Comparison of ENCODE assay signal across 7 mouse cellular contexts in the genomic region with DNA sequence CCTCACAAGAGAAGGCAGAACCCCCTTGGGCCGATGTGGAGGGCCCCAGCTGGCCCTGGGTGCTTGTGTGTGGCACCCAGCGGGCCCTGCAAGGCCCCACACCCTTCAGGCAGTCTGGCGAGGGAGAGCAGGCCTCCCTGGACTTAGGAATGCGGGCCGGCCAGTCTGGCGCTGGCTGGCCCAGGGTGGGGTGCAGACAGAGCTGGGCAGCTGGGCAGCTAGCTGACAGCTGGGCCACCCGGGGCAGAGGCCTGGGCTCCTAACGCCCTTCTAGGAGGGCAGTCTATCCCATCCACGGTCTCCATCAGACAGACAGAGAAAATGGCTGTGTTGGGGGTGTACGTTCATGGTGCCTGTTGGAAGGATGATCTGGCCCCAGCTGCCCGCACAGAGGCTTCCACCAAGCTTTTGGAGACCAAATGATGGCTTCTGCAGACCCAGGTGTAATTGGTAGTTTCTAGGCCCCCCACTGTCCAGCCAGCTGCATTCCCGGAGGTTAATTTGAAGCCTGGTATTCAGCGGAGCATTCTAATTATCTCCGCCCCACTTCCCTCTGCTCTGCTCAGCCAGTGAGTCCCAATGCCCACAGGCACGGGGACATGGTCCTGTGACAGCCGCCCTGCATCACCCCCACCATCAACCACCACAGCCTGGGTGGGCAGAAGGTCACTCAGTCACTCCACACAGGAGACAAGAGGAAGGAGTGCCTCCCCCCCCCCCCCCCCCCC. TPM values are rescaled to one million over a fixed set of nuclear protein-coding genes. Genes with fewer than 3 reads are reported as not detected.
DNase-seq lines count a peak whose midpoint lies in the region; ATAC-seq lines count a peak whose summit lies in the region.

No protein-coding gene starts in this region.

- 18% methylated on average over 16 of the region's 16 CpGs for WGBS in forebrain, embryonic 14.5 days
- 17% methylated on average over 16 of the region's 16 CpGs for whole genome bisulfite sequencing in midbrain, embryonic 13.5 days

- DNase-seq in embryo, embryonic 11 days: peak; percentile 76
- DNase-seq in forebrain, embryonic 14.5 days (ENCODE audit: low spot score): peak; percentile 52
- peak; percentile 75 to 76 for DNase-seq in kidney, postnatal 36 days
- no peak for DNase-seq in left cerebral cortex, adult 9 months (ENCODE audit: low spot score in 2 of 2)
- no peak for DNase-seq in B cell, adult 2 months

- H3K4me2 ChIP-seq in forebrain, embryonic 14.5 days (ENCODE audit: low read length): no peak overlapping the region
- no peak overlapping the region for H3K4me2 ChIP-seq in midbrain, embryonic 13.5 days (replicated peaks)

- H3K9me3 ChIP-seq in forebrain, embryonic 14.5 days (replicated peaks; ENCODE audit: control insufficient read depth, low read length): no peaks in the 10 kb centered on the region
- H3K9me3 ChIP-seq in midbrain, embryonic 13.5 days: no peaks in the 10 kb centered on the region

- H3K9ac ChIP-seq in forebrain, embryonic 14.5 days (ENCODE audit: low read length): no peak overlapping the region
- H3K9ac ChIP-seq in midbrain, embryonic 13.5 days (replicated peaks): peak overlapping the region; percentile 25; the same call in 1 of the 2 replicates

- no peak overlapping the region for H3K4me3 ChIP-seq in forebrain, embryonic 14.5 days (ENCODE audit: low read depth, low read length)
- no peak overlapping the region for H3K4me3 ChIP-seq in midbrain, embryonic 13.5 days (replicated peaks)

- H3K27ac ChIP-seq in forebrain, embryonic 14.5 days (ENCODE audit: low read depth, low read length): peak overlapping the region; percentile 17; the same call in 1 of the 2 replicates
- H3K27ac ChIP-seq in midbrain, embryonic 13.5 days: peak overlapping the region; percentile 61

- peaks cover 16% of the 10 kb centered on the region for H3K36me3 ChIP-seq in forebrain, embryonic 14.5 days (ENCODE audit: control insufficient read depth, insufficient read depth, low read length)
- peaks cover 38% of the 10 kb centered on the region for H3K36me3 ChIP-seq in midbrain, embryonic 13.5 days

- H3K4me1 ChIP-seq in forebrain, embryonic 14.5 days (ENCODE audit: control insufficient read depth, insufficient read depth, low read length): peaks cover 3% of the 10 kb centered on the region; the same call in 1 of the 2 replicates
- peaks cover 27% of the 10 kb centered on the region for H3K4me1 ChIP-seq in midbrain, embryonic 13.5 days (replicated peaks)

- 0 out of 2 replicates have a peak, but pooled peaks have one; percentile 42 for ATAC-seq in forebrain, embryonic 14.5 days
- ATAC-seq in midbrain, embryonic 13.5 days: peak; percentile 59
- no peak for ATAC-seq in CD4-positive, CD25-positive, alpha-beta regulatory T cell, adult 4 months

- no peaks in the 10 kb centered on the region for H3K27me3 ChIP-seq in forebrain, embryonic 14.5 days (replicated peaks; ENCODE audit: control insufficient read depth, insufficient read depth, low read length)
- H3K27me3 ChIP-seq in midbrain, embryonic 13.5 days: no peaks in the 10 kb centered on the region

RNA-seq across cellular contexts. Expression of a gene that starts 14.3 kb away (rescaled TPM):
- polyA plus RNA-seq in forebrain, embryonic 14.5 days (2014; fragmentation: Nextera tagmentation; extraction: Ambion mirVana): 96.4 and 101 TPM in 2 replicates
- 76.7 and 78.4 TPM in 2 replicates for polyA plus RNA-seq in midbrain, embryonic 13.5 days (2015; fragmentation: Nextera tagmentation; extraction: Ambion mirVana)
- polyA plus RNA-seq in CD4-positive, CD25-positive, alpha-beta regulatory T cell, adult 4 months (2017; shearing (Covaris generic)): 10 to 100 TPM; 65.1 to 77.5 TPM

RNA-seq across cellular contexts. Expression of a gene that starts 18.8 kb away (rescaled TPM):
- 1.1 and 2.3 TPM in 2 replicates for polyA plus RNA-seq in forebrain, embryonic 14.5 days (2014; fragmentation: Nextera tagmentation; extraction: Ambion mirVana)
- polyA plus RNA-seq in midbrain, embryonic 13.5 days (2015; fragmentation: Nextera tagmentation; extraction: Ambion mirVana): 3.8 and 3.9 TPM in 2 replicates
- 1 to 10 TPM; 2.7 to 3.3 TPM for polyA plus RNA-seq in CD4-positive, CD25-positive, alpha-beta regulatory T cell, adult 4 months (2017; shearing (Covaris generic))

RNA-seq across cellular contexts. Expression of a gene that starts 24.7 kb away (rescaled TPM):
- 175 and 197 TPM in 2 replicates for polyA plus RNA-seq in forebrain, embryonic 14.5 days (2014; fragmentation: Nextera tagmentation; extraction: Ambion mirVana)
- 231 TPM in 2 replicates for polyA plus RNA-seq in midbrain, embryonic 13.5 days (2015; fragmentation: Nextera tagmentation; extraction: Ambion mirVana)
- polyA plus RNA-seq in CD4-positive, CD25-positive, alpha-beta regulatory T cell, adult 4 months (2017; shearing (Covaris generic)): 100 to 1,000 TPM in 1 of 2 experiments, 10 to 100 TPM in 1; 93.5 to 104 TPM

RNA-seq across cellular contexts. Expression of a gene that starts 24.8 kb away (rescaled TPM):
- 0.23 and 0.40 TPM in 2 replicates for polyA plus RNA-seq in forebrain, embryonic 14.5 days (2014; fragmentation: Nextera tagmentation; extraction: Ambion mirVana)
- polyA plus RNA-seq in midbrain, embryonic 13.5 days (2015; fragmentation: Nextera tagmentation; extraction: Ambion mirVana): 0.24 and 0.57 TPM in 2 replicates
- under 1 TPM in 1 of 2 experiments, not detected in 1; 0.58 TPM for polyA plus RNA-seq in CD4-positive, CD25-positive, alpha-beta regulatory T cell, adult 4 months (2017; shearing (Covaris generic))

RNA-seq across cellular contexts. Expression of a gene that starts 28.9 kb away (rescaled TPM):
- polyA plus RNA-seq in forebrain, embryonic 14.5 days (2014; fragmentation: Nextera tagmentation; extraction: Ambion mirVana): 1.6 and 1.8 TPM in 2 replicates
- 2.2 and 2.3 TPM in 2 replicates for polyA plus RNA-seq in midbrain, embryonic 13.5 days (2015; fragmentation: Nextera tagmentation; extraction: Ambion mirVana)
- polyA plus RNA-seq in CD4-positive, CD25-positive, alpha-beta regulatory T cell, adult 4 months (2017; shearing (Covaris generic)): under 1 TPM in 1 of 2 experiments, not detected in 1; 0.09 TPM

Comparison
In these comparisons a context has a peak if more than half of its experiments do, and no peak if none do; other contexts are left out.
1. DNase-seq: peak in embryo, embryonic 11 days (single experiment), forebrain, embryonic 14.5 days (single experiment) and kidney, postnatal 36 days (2 of 2); none in left cerebral cortex, adult 9 months (0 of 2) and B cell, adult 2 months (0 of 2).